Mouse (Mus musculus) mouse embryonic stem cell (cell line): ENCODE data around the gene Cep250.

Experiments
- in situ Hi-C, 2 experiments: fragments of 300-500 bp; cut with MboI; formaldehyde crosslinking; loops; 1 replicate in 1 of 2; 3 replicates in 1 of 2; pipeline ENCODE4 v1.14.3; 2019 to 2020; ENCODE audit warnings: low sequenced_read_pairs in 2 of 2, low pct_unique_long_range_greater_than_20kb in 1 of 2, mixed read lengths in 1 of 2; ENCODE audit not compliant: unreplicated experiment in 1 of 2

Gene Cep250

DNA sequence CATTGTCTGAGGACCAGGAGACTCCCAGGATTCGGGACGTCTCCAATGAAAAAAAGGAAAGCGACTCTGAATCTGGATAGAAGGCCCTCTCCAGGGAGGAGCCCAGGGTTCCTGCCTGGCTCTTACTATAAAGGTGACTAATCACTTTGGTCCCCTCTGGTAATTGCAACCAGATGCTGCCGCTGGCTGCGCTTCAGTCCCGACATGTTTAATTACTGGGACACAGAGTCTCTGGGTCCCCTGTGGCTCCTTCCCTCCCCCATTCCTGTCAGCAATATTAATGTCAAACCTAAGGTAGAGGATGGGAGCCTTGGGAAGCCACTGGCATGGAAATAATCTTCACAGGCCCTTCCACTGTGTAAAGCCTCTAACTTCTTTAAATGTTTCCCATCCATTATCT, 6.9 kb upstream of the Cep250 start:
- in situ Hi-C loops = loop anchor here (5.0 kb wide), 2 partner anchors 102 to 122 kb away; partner anchors contain the start of gene Eif6 (in 1 of the 2)

DNA sequence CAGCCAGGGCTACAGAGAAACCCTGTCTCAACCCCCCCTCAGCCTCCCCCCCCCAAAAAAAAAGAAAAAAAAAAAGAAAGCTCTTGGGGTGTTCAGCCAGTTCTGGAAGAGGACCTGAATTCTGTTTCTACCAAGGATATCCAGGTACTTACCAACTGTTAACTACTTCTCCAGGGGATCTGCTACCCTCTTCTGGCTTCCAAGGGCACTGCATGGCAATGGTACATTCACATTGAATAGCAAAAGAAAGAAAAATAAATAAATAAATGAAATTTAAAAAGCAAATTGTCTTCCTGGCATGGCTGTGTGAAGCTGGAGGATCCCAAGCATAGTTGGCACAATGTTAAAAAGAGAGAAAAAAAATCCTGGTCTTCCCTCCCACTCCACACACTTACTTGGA, 4.3 kb upstream of the Cep250 start:
- in situ Hi-C loops = no loop called here

DNA sequence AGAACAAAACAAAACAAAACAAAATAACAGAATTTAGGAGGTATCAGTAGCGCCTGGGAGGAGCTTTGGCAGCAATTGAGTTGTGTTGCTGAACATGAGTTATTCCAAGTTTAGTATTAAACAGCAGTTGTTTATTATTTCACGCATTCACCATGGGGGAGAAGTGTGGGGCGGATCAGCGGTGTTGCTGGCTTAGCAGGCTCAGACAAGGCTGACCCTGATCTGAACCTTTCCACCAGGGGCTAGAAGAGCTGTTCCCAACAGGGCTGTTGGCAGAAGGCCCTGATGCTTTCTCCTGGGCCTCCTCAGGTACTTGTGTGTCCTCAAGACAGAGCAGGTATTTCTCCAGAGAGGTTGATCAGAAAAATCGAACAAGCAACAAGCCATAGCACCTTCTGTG, 3.7 kb downstream of the Cep250 start:
- in situ Hi-C loops = no loop called here

DNA sequence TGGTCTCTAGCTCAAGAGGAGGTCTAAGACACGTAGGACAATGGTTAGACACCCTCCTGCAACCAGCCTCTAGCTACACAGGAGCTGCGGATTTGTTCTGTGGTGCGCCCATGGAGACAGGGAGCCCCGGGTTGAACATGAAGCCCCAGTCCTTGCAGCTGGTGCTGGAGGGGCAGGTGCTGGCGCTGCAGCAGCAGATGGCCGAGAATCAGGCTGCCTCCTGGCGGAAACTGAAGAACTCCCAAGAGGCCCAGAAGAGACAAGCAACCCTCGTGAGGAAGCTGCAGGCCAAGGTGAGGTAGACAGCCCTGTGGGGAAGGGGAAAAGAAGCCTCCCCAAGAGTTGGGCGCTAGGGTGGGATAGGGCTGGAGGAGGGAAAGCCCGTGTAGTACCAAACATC, 5.6 kb downstream of the Cep250 start:
- in situ Hi-C loops = no loop called here

DNA sequence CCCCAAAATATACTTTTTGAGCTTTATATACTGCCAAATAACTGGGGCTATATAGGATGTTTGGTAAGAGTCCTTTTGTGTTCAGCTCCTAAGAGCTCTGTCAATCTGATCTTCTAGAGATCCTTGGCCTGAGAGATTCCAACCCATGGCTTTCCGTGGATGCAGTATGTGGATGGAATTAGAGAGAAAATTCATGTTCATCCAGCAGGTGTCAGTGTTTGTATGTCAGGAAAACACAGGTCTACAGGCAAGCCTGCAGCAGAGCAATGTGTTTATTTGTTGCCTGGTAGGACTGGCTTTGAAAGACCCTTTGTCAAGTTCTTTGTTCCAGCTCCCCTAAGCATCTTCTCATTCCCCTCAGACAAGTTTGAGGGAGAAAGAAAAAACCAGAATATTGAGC, 6.7 kb downstream of the Cep250 start:
- in situ Hi-C loops = no loop called here

DNA sequence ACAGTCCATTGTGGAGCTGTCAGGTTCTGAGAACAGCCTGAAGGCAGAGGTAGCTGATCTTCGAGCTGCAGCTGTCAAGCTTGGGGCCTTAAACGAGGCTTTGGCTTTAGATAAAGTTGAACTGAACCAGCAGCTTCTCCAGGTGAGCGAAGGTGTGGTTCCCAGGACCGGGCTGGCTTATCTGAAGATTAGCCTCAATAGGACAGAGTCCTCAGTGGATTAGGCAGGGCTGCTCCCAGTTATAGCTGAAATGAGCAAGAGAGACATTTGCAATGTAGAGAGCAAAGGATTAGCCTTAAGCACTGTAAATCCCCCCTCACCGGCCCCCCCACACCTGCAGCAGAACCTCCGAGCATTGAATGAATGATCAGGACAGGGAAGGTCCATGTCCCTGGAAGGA, 17.1 kb downstream of the Cep250 start:
- in situ Hi-C loops = no loop called here

GRCm38 (mm10) chr2:155974087-155974731, 18.0 kb downstream of the Cep250 start:
- in situ Hi-C loops = no loop called here

GRCm38 (mm10) chr2:155979328-155979991, 23.2 kb downstream of the Cep250 start:
- in situ Hi-C loops = no loop called here

DNA sequence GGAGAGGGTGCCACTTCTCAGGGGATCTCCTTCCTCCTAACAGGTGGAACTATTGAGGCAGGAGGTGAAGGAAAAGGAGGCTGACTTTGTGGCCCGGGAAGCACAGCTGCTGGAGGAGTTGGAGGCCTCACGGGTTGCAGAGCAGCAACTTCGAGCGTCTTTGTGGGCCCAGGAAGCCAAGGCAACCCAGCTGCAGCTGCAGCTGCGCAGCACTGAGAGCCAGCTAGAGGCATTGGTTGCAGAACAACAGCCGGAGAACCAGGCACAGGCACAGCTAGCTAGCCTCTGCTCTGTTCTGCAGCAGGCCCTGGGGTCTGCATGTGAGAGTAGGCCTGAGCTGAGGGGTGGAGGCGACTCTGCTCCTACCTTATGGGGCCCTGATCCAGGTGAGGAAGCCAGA, 29.5 kb downstream of the Cep250 start:
- in situ Hi-C loops = no loop called here

- in situ Hi-C loops = no loop called here
Measured at GRCm38 (mm10) chr2:155987131-155987530, 30.9 kb downstream of the Cep250 start.

GRCm38 (mm10) chr2:155989085-155989484, 32.8 kb downstream of the Cep250 start:
- in situ Hi-C loops = no loop called here

DNA sequence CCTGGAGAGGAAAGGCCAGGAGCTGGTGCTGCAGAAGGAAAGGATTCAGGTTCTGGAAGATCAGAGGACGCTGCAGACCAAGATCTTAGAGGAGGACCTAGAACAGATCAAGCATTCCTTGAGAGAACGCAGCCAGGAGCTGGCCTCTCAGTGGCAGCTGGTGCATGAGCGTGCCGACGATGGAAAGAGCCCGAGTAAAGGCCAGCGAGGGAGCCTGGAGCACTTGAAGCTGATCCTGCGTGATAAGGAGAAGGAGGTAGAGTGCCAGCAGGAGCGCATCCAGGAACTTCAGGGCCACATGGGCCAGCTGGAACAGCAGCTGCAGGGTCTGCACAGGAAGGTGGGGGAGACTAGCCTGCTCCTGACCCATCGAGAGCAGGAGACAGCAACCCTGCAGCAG, 34.9 kb downstream of the Cep250 start:
- in situ Hi-C loops = no loop called here

DNA sequence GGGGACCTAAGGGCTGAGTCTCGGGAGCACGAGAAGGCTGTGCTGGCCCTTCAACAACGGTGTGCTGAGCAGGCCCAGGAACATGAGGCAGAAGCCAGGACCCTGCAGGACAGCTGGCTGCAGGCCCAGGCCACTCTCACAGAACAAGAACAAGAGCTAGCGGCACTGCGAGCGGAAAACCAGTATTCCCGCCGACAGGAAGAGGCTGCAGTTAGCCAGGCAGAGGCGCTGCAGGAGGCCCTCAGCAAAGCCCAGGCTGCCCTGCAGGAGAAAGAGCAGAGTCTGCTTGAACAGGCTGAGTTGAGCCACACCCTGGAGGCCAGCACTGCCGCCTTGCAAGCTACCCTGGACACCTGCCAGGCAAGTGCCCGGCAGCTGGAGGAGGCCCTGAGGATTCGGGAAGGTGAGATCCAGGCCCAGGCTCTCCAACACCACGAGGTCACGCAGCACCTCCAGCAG, 35.6 kb downstream of the Cep250 start:
- in situ Hi-C loops = no loop called here

DNA sequence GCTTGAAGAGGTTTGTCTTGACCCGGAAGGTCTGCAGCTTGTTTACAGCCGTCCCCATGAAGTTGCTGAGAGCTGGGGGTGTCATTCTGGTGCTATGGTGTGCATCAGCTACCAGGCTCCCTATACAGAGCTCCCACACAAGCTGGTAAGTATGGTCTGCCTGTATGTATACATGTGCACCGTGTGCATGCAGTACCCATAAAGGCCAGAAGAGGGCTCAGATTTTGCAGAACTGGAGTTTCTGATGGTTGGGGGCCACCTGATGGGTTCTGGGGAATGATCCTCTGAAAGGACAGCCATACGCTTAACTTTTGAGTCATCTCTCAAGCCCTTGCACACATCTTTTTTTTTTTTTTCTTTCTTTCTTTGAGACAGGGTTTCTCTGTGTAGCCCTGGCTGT, 49.1 kb downstream of the Cep250 start:
- in situ Hi-C loops = loop anchor here in 1 of 2 experiments (10.0 kb wide), 1 partner anchor 129 kb away; no protein-coding TSS in a partner anchor

DNA sequence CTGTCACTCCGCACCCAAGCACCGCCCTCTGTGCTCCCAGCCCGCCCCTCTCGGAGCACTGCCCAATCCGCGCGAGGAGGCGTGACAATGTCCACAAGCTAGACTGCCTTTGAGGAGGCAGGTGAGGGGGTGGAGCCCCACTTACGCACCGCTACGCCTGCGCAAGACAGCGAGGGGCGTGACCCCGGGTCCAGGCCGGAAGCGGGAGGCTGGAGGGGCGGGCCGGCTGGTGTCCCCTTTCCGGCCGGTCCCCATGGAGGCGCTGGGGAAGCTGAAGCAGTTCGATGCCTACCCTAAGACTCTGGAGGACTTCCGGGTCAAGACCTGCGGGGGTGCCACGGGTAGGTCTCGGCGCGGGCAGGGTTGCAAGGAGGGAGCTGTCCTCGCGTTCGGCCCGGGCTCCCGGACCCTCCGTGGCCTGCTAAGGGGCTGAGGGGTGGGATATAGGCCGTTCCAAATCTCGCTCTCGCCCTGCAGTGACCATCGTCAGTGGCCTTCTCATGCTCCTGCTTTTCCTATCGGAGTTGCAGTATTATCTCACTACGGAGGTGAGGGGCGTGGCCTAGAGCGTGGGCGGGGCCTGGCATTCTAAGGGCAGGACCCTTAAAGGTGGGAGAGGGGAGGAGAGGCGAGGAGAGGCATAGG, 51.8 kb downstream of the Cep250 start, which contains the start of the genes 6430550D23Rik and Ergic3:
Gene 6430550D23Rik, minus strand, starts transcription at position 90 of the 645 bp plus-strand sequence.
Gene Ergic3, plus strand, starts transcription at position 158 of the 645 bp plus-strand sequence.
- in situ Hi-C loops = loop anchor here in 1 of 2 experiments (10.0 kb wide), 1 partner anchor 127 kb away; no protein-coding TSS in a partner anchor

GRCm38 (mm10) chr2:156018106-156018505, 61.8 kb downstream of the Cep250 start:
- in situ Hi-C loops = no loop called here

DNA sequence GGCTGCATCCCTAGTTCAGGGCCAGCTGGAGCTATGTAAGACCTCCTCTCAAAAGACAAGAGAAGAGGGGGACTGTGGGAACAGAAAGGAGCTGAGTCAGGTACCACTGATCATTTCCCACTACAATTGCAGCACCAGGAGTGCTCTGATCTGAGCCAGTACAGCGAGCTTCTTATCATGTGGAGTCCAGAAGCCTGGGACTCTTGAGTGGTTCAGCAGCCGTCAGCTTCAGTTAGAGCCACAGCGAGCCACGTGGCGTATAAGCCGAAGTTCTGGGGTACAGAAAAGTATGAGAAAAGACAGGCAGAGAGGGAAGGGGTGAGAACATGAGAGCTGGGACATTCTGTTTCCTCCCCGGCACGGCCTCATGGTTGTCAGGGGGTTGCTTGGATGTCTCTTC, 65.0 kb downstream of the Cep250 start:
- in situ Hi-C loops = no loop called here

DNA sequence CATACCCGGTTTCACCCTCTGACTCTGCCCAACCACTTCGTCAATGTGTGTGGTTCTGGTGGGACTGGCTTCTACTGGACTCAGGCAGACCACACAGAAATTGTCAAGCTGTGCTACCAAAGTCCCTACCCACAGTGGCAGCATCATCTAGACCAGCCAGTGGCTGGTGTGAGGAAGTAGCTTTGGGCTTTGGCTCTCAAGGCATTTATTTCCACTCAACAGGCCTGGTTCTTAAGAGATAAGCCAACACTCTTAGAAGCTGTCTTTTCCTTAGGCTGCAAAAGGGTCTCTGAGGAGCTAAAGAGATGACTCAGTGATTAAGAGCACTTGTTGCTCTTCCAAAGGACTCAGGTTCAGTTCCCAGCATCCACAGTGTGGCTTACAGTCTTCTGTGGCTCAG, 65.5 kb downstream of the Cep250 start:
- in situ Hi-C loops = no loop called here

DNA sequence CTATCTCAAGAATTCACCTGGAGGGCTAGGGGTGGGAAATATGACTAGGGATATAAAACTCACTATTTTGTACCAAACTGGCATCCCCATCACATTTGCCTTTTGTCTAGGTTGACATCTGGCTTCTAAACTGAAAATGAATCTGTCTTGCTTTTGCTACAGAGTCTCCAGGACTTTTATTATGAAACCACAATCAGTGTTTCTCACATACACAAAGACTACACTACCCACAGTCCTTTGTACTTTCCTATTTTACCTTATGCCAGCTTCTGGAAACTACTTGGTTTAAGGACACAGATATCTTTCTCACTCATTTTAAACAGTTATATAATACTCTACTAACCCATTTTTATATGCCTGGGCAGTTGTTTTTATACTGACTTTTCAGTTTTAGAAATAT, 69.2 kb downstream of the Cep250 start:
- in situ Hi-C loops = no loop called here
